Mouse (Mus musculus) cortical plate, adult 2 months (tissue): ENCODE measurements around the gene Foxr1. TPM values are rescaled to one million over a fixed set of nuclear protein-coding genes. Genes with fewer than 3 reads are reported as not detected.

Experiments
- H3K27ac ChIP-seq: fragments of 200-500 bp; 2 replicates; pipeline ENCODE4 v1.5.1; 2012; ENCODE audit warnings: low read length, control low read depth, inconsistent platforms; ENCODE audit not compliant: insufficient read depth
- H3K4me1 ChIP-seq: fragments of 200-500 bp; 2 replicates; pipeline ENCODE4 v1.6.1; 2011; ENCODE audit warnings: low read length; ENCODE audit not compliant: control insufficient read depth, insufficient read depth
- H3K4me3 ChIP-seq: fragments of 200-500 bp; 2 replicates; pipeline ENCODE4 v1.5.1; 2011; ENCODE audit warnings: mild to moderate bottlenecking, low read length, control low read depth; ENCODE audit not compliant: insufficient read depth
- CTCF ChIP-seq: fragments of 200-500 bp; IDR thresholded peaks from 2 replicates; pipeline ENCODE4 v1.5.1; 2011; ENCODE audit warnings: mild to moderate bottlenecking, control low read depth, low read length; ENCODE audit not compliant: insufficient read depth; ENCODE audit errors: extremely low read depth
- POLR2A ChIP-seq: fragments of 200-500 bp; IDR thresholded peaks from 2 replicates; pipeline ENCODE4 v1.6.1; 2011; ENCODE audit warnings: mild to moderate bottlenecking, low read length, control low read depth; ENCODE audit not compliant: insufficient read depth; ENCODE audit errors: extremely low read depth
- polyA plus RNA-seq: library from polyadenylated mRNA; depleted of rRNA; stranded (reverse); fragments of >200 nt; gene quantifications from 2 replicates; pipeline ENCODE4 v1.2.3, GENCODE M21; 2012; rRNA removed

Foxr1 gene
- polyA plus RNA-seq = 0.04 TPM in 1 of 2 replicates, not detected in the other

GRCm38 (mm10) chr9:44440961-44441360 is at the start of gene Foxr1:
Foxr1 (minus strand) TSS chr9:44441136.
- Histone ChIP-seq H3K4me1 (no peaks in the 10 kb centered on the region), H3K4me3 (no peak within 1 kb of the TSS), H3K27ac (no peak within 1 kb of the TSS)
- TF ChIP-seq CTCF (no peak), POLR2A (no peak)

DNA sequence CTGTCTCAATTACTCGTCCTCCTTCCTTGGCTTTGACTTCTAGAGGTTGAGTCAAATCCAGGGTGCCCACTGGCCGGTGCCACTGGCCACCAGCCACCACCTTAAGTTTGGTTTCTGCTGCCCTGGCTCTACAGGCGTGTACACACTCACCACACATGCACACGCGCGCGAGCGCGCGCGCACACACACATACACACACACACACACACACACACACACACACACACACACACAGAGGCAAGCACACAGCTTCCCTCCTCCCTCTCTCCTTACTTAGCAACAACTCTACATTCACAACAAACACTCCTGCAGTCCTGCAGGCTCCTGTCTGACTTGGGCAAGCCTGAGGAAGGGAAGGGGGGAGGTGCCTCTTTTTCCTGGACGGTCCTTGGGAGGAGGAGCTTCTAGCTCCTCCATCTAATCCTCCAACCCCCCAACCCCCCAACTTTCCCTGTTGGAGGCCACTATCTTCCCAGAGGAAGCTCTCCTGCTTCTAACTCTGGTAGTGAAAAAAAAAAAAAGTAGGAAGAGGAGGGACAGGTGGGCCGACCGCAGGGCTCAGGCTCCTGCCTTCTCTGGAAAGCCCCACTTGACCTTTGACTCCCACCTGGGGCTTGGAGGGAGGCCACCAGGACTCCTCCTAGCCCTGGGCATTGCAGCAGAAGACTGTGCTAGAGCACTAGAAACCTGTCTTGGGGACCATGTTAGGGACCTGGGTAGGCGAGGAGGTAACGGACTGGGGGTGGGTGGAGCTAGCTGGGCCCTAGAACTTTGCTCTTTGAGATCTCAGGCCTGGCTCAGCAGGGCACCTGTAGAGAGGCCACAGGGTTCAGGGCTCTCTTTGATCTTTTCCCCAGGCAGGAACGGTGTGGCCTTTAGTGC is 49.4 kb upstream of the Foxr1 start:
- Histone ChIP-seq H3K27ac (no peak overlapping the region), H3K4me1 (peaks cover 21% of the 10 kb centered on the region), H3K4me3 (no peak overlapping the region; the same call in 1 of the 2 replicates)
- TF ChIP-seq CTCF = no peak
- TF ChIP-seq POLR2A = no peak

- Histone ChIP-seq H3K4me1 (peaks cover 23% of the 10 kb centered on the region), H3K4me3 (peak overlapping the region; percentile 7; the same call in 1 of the 2 replicates), H3K27ac (no peak overlapping the region)
- TF ChIP-seq CTCF = no peak
- no peak for TF ChIP-seq POLR2A
Measured at GRCm38 (mm10) chr9:44489651-44490085, 48.7 kb upstream of the Foxr1 start.

GRCm38 (mm10) chr9:44488855-44489381 is 48.0 kb upstream of the Foxr1 start:
- H3K4me1 ChIP-seq = peaks cover 23% of the 10 kb centered on the region
- TF ChIP-seq POLR2A (no peak), CTCF (no peak)
- H3K4me3 ChIP-seq = no peak overlapping the region; the same call in 1 of the 2 replicates
- 0 out of 2 replicates have a peak overlapping the region, but pooled peaks have one; percentile 5 for H3K27ac ChIP-seq

DNA sequence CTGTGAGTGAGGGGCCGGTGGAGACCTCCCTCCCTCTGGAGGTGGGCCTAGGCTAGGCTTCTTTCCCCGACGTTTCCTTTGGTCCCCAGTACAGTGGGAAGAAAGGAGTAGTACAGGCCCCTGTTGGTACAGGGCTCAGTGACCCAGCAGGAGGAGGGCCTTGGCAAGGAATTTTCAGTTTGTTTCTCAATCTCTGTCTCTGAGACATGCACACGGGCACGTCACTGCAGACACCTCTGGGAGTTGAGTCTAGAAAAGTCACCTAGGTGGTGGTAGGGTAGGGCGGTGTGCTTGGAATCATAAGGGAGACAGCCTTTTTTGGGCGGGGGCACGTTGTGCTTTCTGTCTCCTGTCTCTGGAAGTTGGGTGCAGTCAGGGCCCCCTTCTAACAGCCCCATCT is 47.5 kb upstream of the Foxr1 start:
- Histone ChIP-seq H3K4me3 (no peak overlapping the region), H3K27ac (no peak overlapping the region), H3K4me1 (peaks cover 23% of the 10 kb centered on the region)
- TF ChIP-seq CTCF (no peak), POLR2A (no peak)

DNA sequence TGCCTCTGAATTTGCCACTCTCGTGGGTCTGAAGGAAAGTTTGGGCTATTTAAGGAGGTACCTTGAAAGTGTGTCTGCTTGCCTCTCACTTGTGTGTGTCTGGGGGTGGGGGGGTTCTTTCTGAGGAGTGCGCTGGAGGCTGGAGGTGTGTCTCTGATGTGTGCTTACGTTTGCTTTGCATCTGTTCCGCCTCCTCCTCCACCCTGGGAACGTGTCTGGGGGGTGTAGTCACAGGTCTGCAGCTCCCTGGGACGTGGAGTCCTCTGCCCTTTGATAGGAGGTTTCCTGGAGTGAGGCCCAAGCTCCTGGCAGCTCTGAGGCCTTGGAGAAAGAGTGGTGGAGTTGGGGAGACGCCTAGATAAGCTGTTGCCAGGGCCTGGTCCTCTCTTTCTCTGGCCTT is 46.5 kb upstream of the Foxr1 start:
- Histone ChIP-seq H3K4me1 (peaks cover 22% of the 10 kb centered on the region), H3K4me3 (no peak overlapping the region), H3K27ac (no peak overlapping the region)
- TF ChIP-seq POLR2A = no peak
- TF ChIP-seq CTCF = no peak

DNA sequence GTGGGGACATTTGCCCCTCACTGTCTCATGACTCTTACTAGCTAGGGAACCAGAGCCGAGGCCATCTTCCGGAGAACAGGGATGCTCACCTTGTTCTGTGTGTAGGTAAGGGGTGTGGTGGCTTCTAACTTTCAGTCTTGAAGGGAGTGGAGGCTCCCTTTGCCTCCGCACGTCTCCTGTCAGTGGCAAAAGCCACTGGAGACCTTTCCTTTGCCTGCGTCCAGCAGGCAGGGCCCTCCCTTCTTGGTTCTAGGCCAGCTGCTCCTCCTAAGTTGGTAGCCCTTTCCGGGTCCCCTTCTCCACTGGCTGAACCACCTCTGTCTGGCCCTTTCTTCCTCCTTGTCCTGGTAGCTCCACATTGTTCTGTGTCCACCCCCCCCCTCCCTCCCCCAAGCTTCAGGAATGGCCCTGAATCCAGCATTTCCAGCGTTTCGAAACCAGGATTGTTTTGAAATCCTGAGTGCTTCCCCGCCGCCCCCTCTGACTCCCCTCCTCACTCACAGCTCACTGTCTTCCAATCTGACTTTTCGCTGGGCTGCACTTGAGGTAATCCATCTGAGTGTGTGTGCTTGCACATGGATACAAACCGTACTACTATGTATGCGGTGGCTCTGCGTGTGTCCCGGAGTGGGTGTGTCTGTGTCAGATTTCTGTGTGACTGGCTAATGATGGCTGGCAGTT is 45.9 kb upstream of the Foxr1 start:
- H3K4me1 ChIP-seq = peaks cover 22% of the 10 kb centered on the region
- peak overlapping the region; percentile 6; the same call in 1 of the 2 replicates for H3K4me3 ChIP-seq
- H3K27ac ChIP-seq = peak overlapping the region; percentile 59; the same call in 1 of the 2 replicates
- TF ChIP-seq POLR2A (no peak), CTCF (no peak)

GRCm38 (mm10) chr9:44486335-44486734 is 45.4 kb upstream of the Foxr1 start:
- H3K27ac ChIP-seq = peak overlapping the region; percentile 59; the same call in 1 of the 2 replicates
- H3K4me3 ChIP-seq = peak overlapping the region; percentile 6; the same call in 1 of the 2 replicates
- peaks cover 22% of the 10 kb centered on the region for H3K4me1 ChIP-seq
- TF ChIP-seq POLR2A = no peak
- no peak for TF ChIP-seq CTCF

- H3K27ac ChIP-seq = no peak overlapping the region
- peaks cover 22% of the 10 kb centered on the region for H3K4me1 ChIP-seq
- TF ChIP-seq POLR2A = no peak
- no peak for TF ChIP-seq CTCF
- peak overlapping the region; percentile 3; the same call in 1 of the 2 replicates for H3K4me3 ChIP-seq
Measured at GRCm38 (mm10) chr9:44485516-44486161, 44.7 kb upstream of the Foxr1 start.
